Mouse (Mus musculus): ENCODE results near the gene Gcn1l1. TPM values are rescaled to one million over a fixed set of nuclear protein-coding genes. Genes with fewer than 3 reads are reported as not detected.
"Not testable (repeated sequence)": the region's sequence is repeated elsewhere in the genome, so short reads cannot be mapped to it uniquely, and the experiment has no call there.

Gene Gcn1l1
- polyA plus RNA-seq (2016; fragmentation: Nextera tagmentation; extraction: Ambion mirVana) = 43.1 and 47.0 TPM in 2 replicates

GRCm38 (mm10) chr5:115564737-115565393, at the start of gene Gcn1l1:
Gene Gcn1l1, plus strand, starts transcription at chr5:115565254.
- Histone ChIP-seq H3K4me1 (replicated peaks) (peaks cover 69% of the 10 kb centered on the region), H3K36me3 (peaks cover 43% of the 10 kb centered on the region), H3K27ac (ENCODE audit: poor library complexity, severe bottlenecking) (peak within 1 kb of the TSS; percentile 61), H3K9ac (peak within 1 kb of the TSS; percentile 97), H3K9me3 (replicated peaks) (no peaks in the 10 kb centered on the region), H3K27me3 (replicated peaks) (no peaks in the 10 kb centered on the region), H3K4me2 (peak within 1 kb of the TSS; percentile 77), H3K4me3 (peak within 1 kb of the TSS; percentile 87)
- peak; percentile 87 for ATAC-seq (ENCODE audit: insufficient number of reproducible peaks, low FRiP score)
- WGBS = 3% methylated on average over 55 of the region's 55 CpGs

GRCm38 (mm10) chr5:115516081-115516907, 48.8 kb upstream of the Gcn1l1 start:
- Histone ChIP-seq H3K27me3 (replicated peaks) (no peaks in the 10 kb centered on the region), H3K27ac (ENCODE audit: poor library complexity, severe bottlenecking) (peak overlapping the region; percentile 88), H3K4me1 (replicated peaks) (peaks cover 54% of the 10 kb centered on the region), H3K36me3 (peaks cover 15% of the 10 kb centered on the region), H3K9me3 (replicated peaks) (no peaks in the 10 kb centered on the region), H3K4me3 (no peak overlapping the region), H3K4me2 (peak overlapping the region; percentile 20; the same call in 1 of the 2 replicates), H3K9ac (peak overlapping the region; percentile 27; the same call in 1 of the 2 replicates)
- peak; percentile 30; the same call in 1 of the 2 replicates for ATAC-seq (ENCODE audit: insufficient number of reproducible peaks, low FRiP score)
- WGBS = 70% methylated on average over 32 of the region's 32 CpGs

- no peak for ATAC-seq (ENCODE audit: insufficient number of reproducible peaks, low FRiP score)
- no peaks in the 10 kb centered on the region for H3K27me3 ChIP-seq (replicated peaks)
- peak overlapping the region; percentile 88 for H3K27ac ChIP-seq (ENCODE audit: poor library complexity, severe bottlenecking)
- no peak overlapping the region for H3K4me3 ChIP-seq
- H3K9ac ChIP-seq = no peak overlapping the region
- WGBS = 78% methylated on average over 7 of the region's 7 CpGs
- H3K4me2 ChIP-seq = peak overlapping the region; percentile 20; the same call in 1 of the 2 replicates
- peaks cover 15% of the 10 kb centered on the region for H3K36me3 ChIP-seq
- peaks cover 55% of the 10 kb centered on the region for H3K4me1 ChIP-seq (replicated peaks)
- no peaks in the 10 kb centered on the region for H3K9me3 ChIP-seq (replicated peaks)
Observed at GRCm38 (mm10) chr5:115516908-115517307, 48.1 kb upstream of the Gcn1l1 start.

GRCm38 (mm10) chr5:115517501-115517900, 47.6 kb upstream of the Gcn1l1 start:
- no peak overlapping the region for H3K9ac ChIP-seq
- H3K9me3 ChIP-seq (replicated peaks) = no peaks in the 10 kb centered on the region
- H3K4me3 ChIP-seq = no peak overlapping the region
- no peak overlapping the region for H3K27ac ChIP-seq (ENCODE audit: poor library complexity, severe bottlenecking)
- H3K4me2 ChIP-seq = no peak overlapping the region
- 93% methylated on average over 9 of the region's 9 CpGs for WGBS
- peaks cover 61% of the 10 kb centered on the region for H3K4me1 ChIP-seq (replicated peaks)
- H3K27me3 ChIP-seq (replicated peaks) = no peaks in the 10 kb centered on the region
- no peak for ATAC-seq (ENCODE audit: insufficient number of reproducible peaks, low FRiP score)
- H3K36me3 ChIP-seq = peaks cover 15% of the 10 kb centered on the region

- not testable (repeated sequence) for H3K36me3 ChIP-seq; H3K9me3 ChIP-seq (replicated peaks); H3K4me3 ChIP-seq; ATAC-seq (ENCODE audit: insufficient number of reproducible peaks, low FRiP score); H3K4me2 ChIP-seq; H3K27ac ChIP-seq (ENCODE audit: poor library complexity, severe bottlenecking); H3K27me3 ChIP-seq (replicated peaks); H3K9ac ChIP-seq
- WGBS = 80% methylated on average over 8 of the region's 8 CpGs
- peaks cover 68% of the 10 kb centered on the region for H3K4me1 ChIP-seq (replicated peaks)
Observed at GRCm38 (mm10) chr5:115518214-115518613, 46.8 kb upstream of the Gcn1l1 start.

GRCm38 (mm10) chr5:115520325-115520869, 44.7 kb upstream of the Gcn1l1 start:
- H3K36me3 ChIP-seq = peaks cover 10% of the 10 kb centered on the region; the same call in 1 of the 2 replicates
- peak overlapping the region; percentile 85 for H3K27ac ChIP-seq (ENCODE audit: poor library complexity, severe bottlenecking)
- H3K27me3 ChIP-seq (replicated peaks) = no peaks in the 10 kb centered on the region
- H3K4me1 ChIP-seq (replicated peaks) = peaks cover 75% of the 10 kb centered on the region
- H3K9me3 ChIP-seq (replicated peaks) = no peaks in the 10 kb centered on the region
- H3K4me3 ChIP-seq = no peak overlapping the region
- peak overlapping the region; percentile 47; the same call in 1 of the 2 replicates for H3K9ac ChIP-seq
- no peak for ATAC-seq (ENCODE audit: insufficient number of reproducible peaks, low FRiP score)
- no peak overlapping the region for H3K4me2 ChIP-seq
- 43% methylated on average over 21 of the region's 21 CpGs for WGBS

- Histone ChIP-seq H3K4me2 (peak overlapping the region; percentile 38), H3K4me3 (no peak overlapping the region), H3K27ac (ENCODE audit: poor library complexity, severe bottlenecking) (peak overlapping the region; percentile 85), H3K4me1 (replicated peaks) (peaks cover 75% of the 10 kb centered on the region), H3K9me3 (replicated peaks) (no peaks in the 10 kb centered on the region), H3K27me3 (replicated peaks) (no peaks in the 10 kb centered on the region), H3K36me3 (peaks cover 13% of the 10 kb centered on the region; the same call in 1 of the 2 replicates), H3K9ac (no peak overlapping the region)
- no peak for ATAC-seq (ENCODE audit: insufficient number of reproducible peaks, low FRiP score)
- WGBS = 57% methylated on average over 20 of the region's 21 CpGs
Observed at GRCm38 (mm10) chr5:115521553-115522461, 43.2 kb upstream of the Gcn1l1 start.

GRCm38 (mm10) chr5:115522531-115522930, 42.5 kb upstream of the Gcn1l1 start:
- no peak overlapping the region for H3K4me3 ChIP-seq
- no peak overlapping the region for H3K9ac ChIP-seq
- no peaks in the 10 kb centered on the region for H3K27me3 ChIP-seq (replicated peaks)
- no peaks in the 10 kb centered on the region for H3K9me3 ChIP-seq (replicated peaks)
- ATAC-seq (ENCODE audit: insufficient number of reproducible peaks, low FRiP score) = no peak
- H3K27ac ChIP-seq (ENCODE audit: poor library complexity, severe bottlenecking) = peak overlapping the region; percentile 85
- peaks cover 10% of the 10 kb centered on the region; the same call in 1 of the 2 replicates for H3K36me3 ChIP-seq
- WGBS = 84% methylated on average over 4 of the region's 4 CpGs
- no peak overlapping the region for H3K4me2 ChIP-seq
- H3K4me1 ChIP-seq (replicated peaks) = peaks cover 75% of the 10 kb centered on the region

GRCm38 (mm10) chr5:115522981-115523499, 42.0 kb upstream of the Gcn1l1 start:
- Histone ChIP-seq H3K4me2 (no peak overlapping the region), H3K9ac (no peak overlapping the region), H3K27me3 (replicated peaks) (no peaks in the 10 kb centered on the region), H3K9me3 (replicated peaks) (no peaks in the 10 kb centered on the region), H3K27ac (ENCODE audit: poor library complexity, severe bottlenecking) (peak overlapping the region; percentile 85), H3K4me1 (replicated peaks) (peaks cover 75% of the 10 kb centered on the region), H3K36me3 (0 out of 2 replicates have a peak, but pooled peaks cover 8% of the 10 kb centered on the region), H3K4me3 (no peak overlapping the region)
- 63% methylated on average over 15 of the region's 15 CpGs for WGBS
- ATAC-seq (ENCODE audit: insufficient number of reproducible peaks, low FRiP score) = no peak

GRCm38 (mm10) chr5:115523971-115524370, 41.1 kb upstream of the Gcn1l1 start:
- no peak overlapping the region; the same call in 1 of the 2 replicates for H3K4me3 ChIP-seq
- peak; percentile 44; the same call in 1 of the 2 replicates for ATAC-seq (ENCODE audit: insufficient number of reproducible peaks, low FRiP score)
- 7% methylated on average over 15 of the region's 15 CpGs for WGBS
- H3K4me2 ChIP-seq = peak overlapping the region; percentile 58
- H3K4me1 ChIP-seq (replicated peaks) = peaks cover 78% of the 10 kb centered on the region
- no peaks in the 10 kb centered on the region for H3K27me3 ChIP-seq (replicated peaks)
- peak overlapping the region; percentile 37 for H3K27ac ChIP-seq (ENCODE audit: poor library complexity, severe bottlenecking)
- H3K9me3 ChIP-seq (replicated peaks) = no peaks in the 10 kb centered on the region
- 0 out of 2 replicates have a peak, but pooled peaks cover 6% of the 10 kb centered on the region for H3K36me3 ChIP-seq
- peak overlapping the region; percentile 30; the same call in 1 of the 2 replicates for H3K9ac ChIP-seq
